Mouse (Mus musculus) monocyte, adult 2 months (primary cell): ENCODE results near the gene 2310039H08Rik.
A peak's percentile ranks its signal among the peaks of the same experiment; 100 is the strongest.
"Not testable (repeated sequence)": the region's sequence is repeated elsewhere in the genome, so short reads cannot be mapped to it uniquely, and the experiment has no call there.

Experiments
- DNase-seq, 2 experiments: peaks; one replicate each; pipeline ENCODE4 v3.0.0; 2022; ENCODE audit warnings: low spot score in 2 of 2, low read depth in 1 of 2

2310039H08Rik gene

DNA sequence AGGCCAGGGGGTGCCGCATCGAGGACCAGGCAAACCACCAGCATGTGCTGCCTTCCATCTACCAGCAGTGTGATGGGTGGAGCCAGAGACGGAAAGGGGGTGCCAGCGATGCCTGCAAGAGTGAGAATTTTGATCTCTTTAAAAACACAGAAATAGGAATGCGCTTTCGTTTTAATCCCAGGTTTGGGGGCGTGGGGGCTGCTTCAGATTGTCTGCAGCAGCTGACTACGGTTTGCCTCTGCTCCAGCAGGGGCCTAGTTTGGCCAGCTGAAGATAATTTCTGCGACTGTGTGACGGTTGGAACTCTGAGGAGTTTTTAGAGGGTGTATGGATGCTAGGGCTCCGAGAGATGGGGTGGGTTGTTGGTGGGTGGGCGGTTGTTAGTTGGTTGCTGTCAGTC lies 13.7 kb upstream of the 2310039H08Rik start:
- DNase-seq = no peak

DNA sequence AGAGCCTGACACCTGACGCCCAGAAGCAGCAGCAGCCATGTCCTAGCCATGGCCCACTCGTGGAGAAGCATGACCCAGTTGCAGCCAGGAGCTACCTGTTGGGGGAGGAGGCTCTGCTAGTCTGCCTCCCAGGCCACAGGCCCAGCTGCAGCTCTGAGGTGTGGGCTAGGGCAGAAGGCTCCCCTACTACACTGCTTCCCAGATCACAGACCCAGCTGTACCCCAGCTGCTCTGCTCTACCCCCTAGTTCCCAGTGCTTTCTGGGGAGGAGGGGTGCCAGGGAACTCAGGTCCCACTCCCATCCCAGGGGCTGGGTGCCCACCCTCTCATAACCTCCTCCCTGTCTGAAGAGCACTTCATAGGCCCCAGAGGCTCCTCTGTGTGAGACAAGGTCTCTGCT lies 8.9 kb upstream of the 2310039H08Rik start, which contains the start of gene Ptcra:
TSS of gene Ptcra (minus strand) at position 169 of the 400 bp plus-strand sequence.
- no peak for DNase-seq

DNA sequence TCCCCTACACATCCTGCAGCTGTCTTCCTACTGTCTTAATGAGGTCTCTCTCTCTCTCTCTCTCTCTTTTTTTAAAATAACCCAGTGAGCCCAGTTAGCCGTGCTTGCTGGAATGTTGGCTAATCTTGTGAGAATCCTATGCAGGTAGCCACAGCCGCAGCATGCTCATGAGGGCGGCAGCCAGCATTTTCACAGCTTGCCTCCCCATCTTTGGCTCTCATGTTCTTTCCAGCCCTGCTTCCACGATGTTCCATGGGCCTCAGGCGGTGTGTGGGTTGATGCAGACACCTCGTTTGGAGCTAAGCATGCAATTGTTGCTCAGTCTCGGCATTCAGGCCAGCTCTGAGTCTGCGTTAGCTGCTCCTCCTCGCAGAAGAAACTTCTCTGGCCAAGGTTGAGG lies 7.5 kb upstream of the 2310039H08Rik start:
- DNase-seq = not testable (repeated sequence)

DNA sequence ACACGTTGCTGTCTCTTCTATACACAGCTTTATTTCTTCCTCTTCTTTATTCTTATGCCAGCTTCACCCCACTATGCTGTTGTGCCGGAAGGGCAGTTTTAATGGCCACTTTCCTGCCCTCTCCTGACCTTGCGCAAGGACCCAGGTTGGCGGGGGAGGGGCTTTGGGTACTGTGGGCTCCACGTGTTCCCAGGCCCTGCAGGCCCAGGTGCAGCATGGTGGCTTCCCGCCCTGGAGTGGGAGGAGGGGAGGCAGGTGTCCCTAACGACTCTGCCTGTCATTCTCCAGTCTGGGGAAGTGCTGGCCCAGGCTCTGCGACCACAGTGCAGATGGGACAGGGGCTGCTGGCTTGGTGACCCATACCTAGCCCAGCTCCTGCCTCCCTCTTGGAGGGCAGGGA lies 4.6 kb upstream of the 2310039H08Rik start:
- no peak for DNase-seq

DNA sequence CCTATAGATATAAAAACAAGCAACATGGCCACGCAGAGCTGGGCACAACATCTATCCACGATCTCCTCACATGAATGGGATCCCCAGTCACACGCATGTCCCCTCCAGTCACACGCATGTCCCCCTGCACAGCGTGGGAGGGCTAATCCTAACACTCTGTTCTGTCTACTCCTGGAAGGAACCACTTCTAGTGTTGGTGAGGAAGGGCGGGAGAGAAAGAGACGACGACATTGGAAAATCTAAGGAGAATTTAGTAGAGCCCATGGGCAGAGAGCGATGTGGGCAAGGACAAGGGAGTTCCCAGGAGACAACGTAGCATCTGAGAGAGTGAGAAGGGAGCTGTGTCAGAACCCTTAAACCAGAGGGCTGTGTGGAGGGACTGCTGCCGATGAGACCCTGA lies 1.9 kb upstream of the 2310039H08Rik start:
- DNase-seq = no peak

DNA sequence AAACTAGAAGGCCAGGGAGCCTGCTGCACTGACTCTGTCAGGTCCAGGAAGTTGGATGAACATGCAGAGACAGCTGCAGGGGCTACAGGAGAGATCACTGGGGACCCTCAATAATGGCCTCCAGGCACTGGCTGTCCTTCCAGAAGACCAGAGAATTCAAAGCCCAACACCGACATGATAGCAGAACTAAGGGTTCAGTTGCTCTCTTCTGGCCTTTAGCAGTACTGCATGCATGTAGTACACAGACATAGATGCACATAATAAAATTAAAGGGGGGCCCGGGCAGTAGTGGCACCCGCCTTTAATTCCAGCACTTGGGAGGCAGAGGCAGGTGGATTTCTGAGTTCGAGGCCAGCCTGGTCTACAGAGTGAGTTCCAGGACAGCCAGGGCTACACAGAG lies 1.4 kb upstream of the 2310039H08Rik start:
- no peak for DNase-seq

DNA sequence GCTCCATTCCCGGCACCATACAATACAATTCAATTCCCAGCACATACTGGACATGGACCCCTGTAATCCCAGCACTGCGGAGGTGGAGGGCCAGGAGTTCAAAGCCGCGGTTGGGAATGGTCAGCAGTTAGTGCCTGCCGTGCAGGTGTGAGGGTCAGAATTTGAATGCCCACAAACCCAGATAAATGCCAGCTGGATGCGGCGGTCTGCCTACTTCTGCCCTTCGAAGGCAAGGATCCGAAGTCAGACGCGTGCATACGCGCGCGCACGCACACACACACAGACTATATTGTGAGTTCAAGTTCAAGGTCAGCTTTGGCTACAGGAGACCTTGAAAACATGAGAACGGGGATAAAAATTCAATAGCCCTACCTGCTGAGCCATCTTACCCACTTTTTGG lies 819 bp upstream of the 2310039H08Rik start:
- DNase-seq = no peak

DNA sequence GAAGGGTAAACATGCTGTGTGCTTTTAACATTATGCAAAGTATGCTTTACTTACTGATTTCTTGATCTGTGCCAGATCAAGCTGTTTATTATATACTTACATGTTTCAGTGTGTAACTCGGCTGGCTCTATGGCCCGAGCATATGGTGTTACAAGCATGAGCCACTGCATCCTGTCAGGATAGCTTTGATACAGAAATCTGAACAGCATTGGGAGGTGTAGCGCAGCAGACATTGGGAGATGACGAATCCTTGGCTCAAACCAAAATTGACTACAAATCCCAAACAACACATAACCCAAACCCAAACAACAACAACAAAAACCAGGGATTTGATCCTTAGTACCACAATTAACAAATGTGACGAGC lies 414 bp upstream of the 2310039H08Rik start:
- DNase-seq = no peak

DNA sequence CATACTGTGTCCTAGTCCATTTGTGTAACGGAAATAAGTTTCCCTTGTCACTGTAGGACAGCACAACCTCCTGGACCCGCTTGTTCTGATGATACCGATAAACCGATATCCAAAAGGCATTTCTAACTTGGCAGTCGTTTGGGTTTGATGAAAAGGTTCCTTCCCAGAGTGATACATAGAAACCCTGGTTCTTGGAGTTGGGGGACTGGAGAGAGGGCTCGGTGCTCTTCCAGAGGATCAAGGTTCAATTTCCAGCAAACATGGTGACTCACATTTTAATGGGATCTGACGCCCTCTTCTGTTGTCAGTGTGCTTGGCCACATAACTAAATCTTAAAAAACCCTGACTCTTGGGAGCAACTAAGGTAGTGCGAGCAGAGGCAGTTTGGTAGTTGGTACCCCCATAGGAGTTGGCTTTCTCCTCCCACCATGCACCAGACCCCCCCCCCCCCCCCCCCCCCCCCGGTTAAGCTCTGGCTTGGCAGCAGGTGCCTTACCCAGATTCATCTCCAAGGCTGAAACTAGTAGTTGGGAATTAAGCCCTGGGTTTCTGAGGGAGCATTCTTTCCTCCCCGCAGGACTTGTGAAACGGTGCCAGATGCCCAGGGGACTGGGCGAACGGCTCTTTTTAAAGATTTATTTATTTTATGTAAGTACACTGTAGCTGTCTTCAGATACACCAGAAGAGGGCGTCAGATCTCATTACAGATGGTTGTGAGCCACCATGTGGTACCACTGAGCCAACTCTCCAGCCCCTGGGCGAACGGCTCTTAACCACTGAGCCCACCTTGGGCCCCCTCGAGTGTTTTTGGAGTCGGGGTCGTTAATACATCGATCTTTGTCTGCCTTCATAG lies 1.1 kb downstream of the 2310039H08Rik start:
- no peak for DNase-seq

DNA sequence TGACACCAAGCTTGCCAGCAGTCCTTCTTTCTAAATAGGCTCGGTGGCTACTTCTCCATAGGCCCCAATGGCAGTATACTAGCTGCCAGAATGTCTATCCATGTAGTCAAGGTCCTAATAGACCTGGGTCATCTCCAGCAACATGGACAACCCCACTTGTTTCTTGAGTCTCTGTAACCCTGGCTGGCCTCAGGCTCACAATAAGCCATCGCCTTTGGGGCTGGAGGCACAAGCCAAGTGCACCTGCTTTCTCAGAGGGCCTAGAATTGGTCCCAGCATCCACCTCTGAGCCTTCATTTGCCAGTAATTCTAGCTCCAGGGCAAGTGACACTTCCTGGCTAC lies 1.7 kb downstream of the 2310039H08Rik start:
- no peak for DNase-seq

DNA sequence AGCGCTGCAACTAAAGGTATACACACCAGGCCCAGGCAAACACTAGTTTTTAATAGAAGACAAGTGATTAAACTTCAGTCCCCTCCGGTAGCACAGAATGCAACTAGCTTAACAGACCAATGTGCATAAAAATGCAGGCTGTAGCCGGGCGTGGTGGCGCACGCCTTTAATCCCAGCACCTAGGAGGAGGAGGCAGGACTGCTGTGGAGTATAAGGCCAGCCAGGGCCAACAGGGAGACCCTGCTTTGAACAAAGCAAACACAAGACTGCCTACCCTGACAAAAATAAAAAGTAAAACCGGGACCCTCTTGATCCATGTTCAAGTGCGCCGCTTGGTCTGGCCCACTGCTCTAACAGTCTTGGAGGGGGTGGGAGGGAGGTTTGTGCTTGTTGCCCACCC lies 2.6 kb downstream of the 2310039H08Rik start:
- no peak for DNase-seq

DNA sequence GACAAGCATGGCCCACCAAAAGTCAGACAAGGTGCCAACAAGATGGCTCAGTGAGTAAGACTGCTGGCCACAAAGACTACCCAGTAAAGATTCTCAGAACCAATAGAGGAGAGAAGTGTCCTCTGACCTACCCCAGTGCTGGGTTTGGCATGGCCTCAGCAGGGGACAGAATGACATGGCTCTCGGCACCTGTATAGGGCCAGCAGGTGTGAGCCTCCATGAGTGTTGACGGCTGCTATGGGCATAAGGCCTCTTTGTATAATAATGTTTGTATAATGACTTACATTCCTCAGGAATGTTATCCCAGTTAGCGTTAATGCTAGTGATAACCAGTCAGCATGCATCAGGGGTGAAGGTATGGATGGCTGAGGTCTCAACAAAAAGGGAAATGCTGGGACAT lies 3.7 kb downstream of the 2310039H08Rik start:
- no peak for DNase-seq

DNA sequence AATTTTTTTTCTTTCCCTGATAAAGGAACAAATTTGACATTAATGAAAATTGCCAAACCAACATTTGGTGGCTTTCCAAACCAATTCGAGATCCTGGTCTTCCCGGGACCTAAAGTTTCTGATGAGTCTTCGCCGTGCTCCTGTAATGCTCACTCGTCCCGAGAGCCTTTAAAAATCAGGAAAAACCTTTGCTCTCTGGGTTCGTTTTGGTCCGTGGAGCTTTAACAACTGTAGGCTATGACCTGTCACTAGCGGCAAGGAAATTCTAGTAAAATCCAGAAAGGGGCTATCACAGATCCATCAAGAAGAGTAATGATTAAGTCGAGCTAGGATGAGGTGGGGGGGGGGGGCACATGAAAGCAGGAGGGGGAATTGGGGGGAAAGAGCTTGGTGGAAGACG lies 9.4 kb downstream of the 2310039H08Rik start:
- no peak for DNase-seq

DNA sequence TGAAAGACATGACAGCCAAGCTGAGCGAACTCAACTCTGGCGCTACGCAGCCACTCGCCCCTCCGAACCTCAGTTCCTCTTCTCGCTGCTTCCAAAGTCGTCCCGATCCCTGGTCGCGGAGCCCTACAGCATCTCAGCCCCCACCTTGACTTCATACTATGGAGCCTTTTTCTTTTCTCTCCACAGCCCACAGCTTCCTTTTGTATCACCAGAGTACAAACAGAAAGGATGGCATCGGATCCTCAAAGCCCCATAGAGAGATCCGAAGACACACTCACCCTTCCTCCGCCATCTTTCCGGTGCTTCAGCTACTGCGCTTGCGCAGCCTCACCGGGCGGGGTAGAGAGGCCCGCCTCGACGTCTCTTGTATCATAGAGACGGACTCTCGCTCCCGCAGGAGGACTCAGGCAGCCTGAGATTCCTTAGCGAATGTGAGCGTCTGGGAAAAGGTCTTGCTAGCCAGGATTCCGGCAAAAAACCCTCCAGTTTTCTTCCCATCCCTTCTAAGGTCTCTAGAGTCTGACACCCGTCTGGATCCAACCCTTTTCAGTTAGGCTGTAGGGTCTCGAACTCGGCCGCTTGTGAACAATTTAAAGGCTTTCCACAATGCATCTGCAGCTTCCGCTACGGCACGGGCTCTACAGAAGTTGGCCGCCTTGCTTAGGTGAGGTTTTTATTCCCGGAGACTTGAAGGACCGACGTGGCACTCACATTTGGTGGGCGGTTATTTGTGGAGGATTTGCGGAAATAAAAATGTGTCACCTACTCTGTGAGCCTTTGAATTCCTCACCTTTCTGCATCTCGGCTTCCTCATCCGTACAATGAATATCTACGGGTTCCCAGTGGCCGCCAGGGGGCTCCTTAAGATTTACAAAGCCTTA lies 10.1 kb downstream of the 2310039H08Rik start, which contains the start of gene Rpl7l1:
TSS of gene Rpl7l1 (minus strand) at position 332 of the 881 bp plus-strand sequence.
- peak; percentile 83 to 88 for DNase-seq

DNA sequence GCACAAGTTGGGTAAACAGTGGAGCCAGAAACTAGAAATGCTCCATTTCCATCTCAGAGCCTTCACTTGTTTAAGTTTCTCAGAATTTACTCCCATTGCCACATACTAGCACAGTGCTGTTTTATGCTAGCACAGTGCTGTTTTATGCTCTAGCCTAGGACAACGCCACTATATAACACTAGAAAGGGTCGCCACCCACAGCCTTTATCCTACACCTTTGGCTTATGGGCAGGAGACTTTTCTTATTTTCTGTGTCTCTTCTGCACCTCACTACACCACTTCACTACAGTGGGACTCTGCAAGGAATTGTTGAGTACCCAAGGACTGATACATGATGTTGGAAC lies 10.8 kb downstream of the 2310039H08Rik start:
- no peak for DNase-seq

DNA sequence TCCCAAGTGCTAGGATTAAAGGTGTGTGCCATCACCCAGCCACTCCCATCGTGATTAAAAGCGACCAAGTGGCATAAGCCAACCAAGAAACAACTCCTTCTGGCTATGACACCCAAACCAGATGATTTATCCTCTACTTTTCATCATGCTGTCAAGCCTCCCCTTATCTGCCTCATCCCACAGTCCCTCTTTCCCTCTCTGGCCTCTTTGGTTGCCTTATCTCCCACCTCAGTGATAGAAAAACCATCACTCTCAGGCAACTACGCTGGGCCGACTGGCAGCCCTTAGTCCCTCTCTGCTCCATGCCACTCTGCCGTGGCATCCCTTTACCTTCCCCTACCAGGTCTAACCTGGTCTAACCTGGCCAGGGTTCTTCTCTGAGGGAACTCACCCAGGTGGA lies 14.5 kb downstream of the 2310039H08Rik start:
- DNase-seq = no peak

DNA sequence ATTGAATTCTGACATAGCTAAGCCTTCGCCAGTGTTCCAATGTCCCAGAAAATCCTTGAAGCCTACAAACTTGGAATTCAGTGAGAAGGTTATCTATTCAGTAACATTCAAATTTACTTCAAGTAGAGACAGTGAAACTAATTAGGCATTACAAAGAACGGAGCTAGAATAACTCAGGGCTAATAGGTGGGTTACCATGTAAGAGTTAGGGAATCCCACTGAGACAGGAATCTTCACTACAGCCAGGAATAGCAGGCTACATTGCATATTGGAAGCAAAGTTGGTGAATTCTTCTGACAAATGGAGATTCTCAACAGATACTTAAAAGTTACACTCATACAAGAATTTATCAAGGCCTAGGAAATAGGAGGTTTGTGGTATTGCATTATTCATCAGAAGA lies 15.5 kb downstream of the 2310039H08Rik start:
- not testable (repeated sequence) for DNase-seq

DNA sequence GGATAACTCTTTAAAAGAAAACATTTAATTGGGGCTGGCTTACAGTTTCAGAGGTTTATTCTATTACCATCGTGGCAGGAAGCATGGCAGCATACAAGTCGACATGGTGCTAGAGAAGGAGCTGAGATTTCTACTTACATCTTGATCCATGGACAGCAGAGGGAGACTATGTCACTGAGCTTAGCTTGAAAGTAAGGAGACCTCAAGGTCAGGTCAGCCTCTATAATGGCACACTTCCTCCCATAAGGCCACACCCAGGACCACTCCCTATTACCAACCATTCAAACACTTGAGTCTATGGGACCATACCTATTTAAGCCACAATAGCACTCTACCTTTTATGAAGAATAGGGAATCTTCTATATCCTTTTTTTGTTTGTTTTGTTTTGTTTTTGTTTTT lies 20.5 kb downstream of the 2310039H08Rik start:
- no peak for DNase-seq

DNA sequence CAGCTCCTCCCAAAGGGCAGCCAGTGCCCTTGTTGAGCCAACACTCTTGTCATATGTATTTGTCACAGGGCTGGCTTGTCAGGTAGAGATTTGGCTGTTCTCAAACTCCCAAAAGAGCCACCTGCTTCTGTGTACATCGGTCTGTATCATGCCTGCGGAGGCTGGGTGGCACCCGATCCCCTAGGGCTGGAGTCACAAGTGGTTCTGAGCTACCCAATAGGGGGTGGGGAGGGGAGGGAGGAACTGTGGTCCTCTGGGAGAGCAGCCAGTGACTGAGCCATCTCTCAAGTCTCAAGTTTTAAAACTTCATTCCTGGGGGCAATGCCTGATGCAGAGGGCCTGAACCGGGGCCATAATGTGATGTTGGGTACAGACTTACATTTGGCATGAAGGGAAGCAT lies 24.3 kb downstream of the 2310039H08Rik start:
- no peak for DNase-seq

DNA sequence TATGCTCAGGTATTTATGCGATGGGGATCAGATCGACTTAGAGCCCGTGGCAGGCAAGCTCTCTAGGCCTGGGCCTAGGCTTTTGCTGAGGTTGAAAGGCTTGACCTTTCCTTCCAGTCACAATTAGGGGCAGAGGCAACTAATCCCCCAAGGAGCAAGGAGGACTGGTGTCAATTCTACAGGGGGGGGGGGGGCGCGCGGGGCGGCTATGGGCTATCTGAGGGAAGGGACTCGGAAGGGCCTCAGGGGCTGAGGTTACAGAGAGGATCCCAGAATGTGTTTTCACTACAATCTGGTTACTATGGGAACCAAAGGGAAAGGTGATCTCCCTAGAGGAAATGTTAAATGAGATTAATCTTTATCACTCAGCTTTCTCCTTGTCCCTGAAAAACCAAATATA lies 25.0 kb downstream of the 2310039H08Rik start:
- no peak for DNase-seq

DNA sequence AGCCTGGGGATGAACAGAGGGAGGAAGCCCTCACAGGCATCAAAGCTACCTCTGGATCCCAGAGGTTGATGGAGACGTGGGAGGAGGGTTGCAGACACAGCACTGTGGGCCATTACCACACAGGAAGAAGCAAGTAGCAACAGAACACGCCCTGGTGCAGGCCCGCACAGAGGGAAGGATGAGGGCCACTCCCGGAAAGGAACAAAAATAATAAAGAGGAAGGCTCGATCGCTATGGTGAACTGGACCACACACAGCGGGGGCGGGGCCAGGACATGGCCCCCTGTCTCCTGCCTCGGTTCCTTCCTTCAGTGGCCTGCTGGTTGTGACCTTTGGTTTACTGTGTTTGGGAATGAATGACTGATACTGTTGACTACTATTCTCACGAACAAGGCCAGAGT lies 27.2 kb downstream of the 2310039H08Rik start:
- DNase-seq = no peak

DNA sequence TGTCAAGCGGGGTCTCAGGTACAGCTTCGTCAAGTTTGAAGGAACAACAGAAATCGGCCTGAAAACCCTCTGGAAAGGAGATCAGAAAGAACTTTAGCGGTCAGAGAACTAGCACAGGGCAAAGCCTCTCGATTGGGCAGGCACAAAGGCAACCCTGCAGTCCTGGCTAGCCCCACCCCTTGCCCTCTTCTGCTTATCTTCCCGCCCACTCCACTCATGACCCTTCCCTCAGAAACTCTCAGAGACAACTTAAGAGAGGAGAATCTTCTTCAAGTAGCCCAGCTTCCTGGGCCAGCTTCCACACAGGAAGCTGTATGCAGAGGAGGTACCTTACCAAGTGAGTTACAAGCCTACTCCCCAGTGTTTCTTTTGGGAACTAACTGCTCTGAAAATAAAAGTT lies 29.3 kb downstream of the 2310039H08Rik start:
- DNase-seq = no peak
